Mouse (Mus musculus) thymus, adult 18-20 months (tissue): ENCODE data around the gene Fign.

Experiments used
- DNase-seq, 2 experiments: peaks; one replicate each; pipeline ENCODE4 v3.0.0; 2022; ENCODE audit warnings: mixed read lengths in 2 of 2

The Fign gene

GRCm38 (mm10) chr2:64097937-64098617, at the start of gene Fign:
TSS of gene Fign (minus strand) at chr2:64098038.
- DNase-seq = peak in 1 of 2 experiments; percentile 3

GRCm38 (mm10) chr2:64133597-64133996, 35.8 kb upstream of the Fign start:
- no peak for DNase-seq

- DNase-seq = no peak
Observed at GRCm38 (mm10) chr2:64120495-64120894, 22.7 kb upstream of the Fign start.

- no peak for DNase-seq
Observed at GRCm38 (mm10) chr2:64116613-64117012, 18.8 kb upstream of the Fign start.

- DNase-seq = no peak
Observed at GRCm38 (mm10) chr2:64111133-64111532, 13.3 kb upstream of the Fign start.

GRCm38 (mm10) chr2:64109860-64110259, 12.0 kb upstream of the Fign start:
- no peak for DNase-seq

GRCm38 (mm10) chr2:64108040-64108439, 10.2 kb upstream of the Fign start:
- no peak for DNase-seq

- no peak for DNase-seq
Observed at GRCm38 (mm10) chr2:64098618-64099320, 931 bp upstream of the Fign start.

- no peak for DNase-seq
Observed at GRCm38 (mm10) chr2:64096721-64097411, 972 bp downstream of the Fign start.

GRCm38 (mm10) chr2:64096176-64096575, 1.7 kb downstream of the Fign start:
- no peak for DNase-seq

- no peak for DNase-seq
Observed at GRCm38 (mm10) chr2:64095561-64095960, 2.3 kb downstream of the Fign start.

- no peak for DNase-seq
Observed at GRCm38 (mm10) chr2:64093087-64093486, 4.8 kb downstream of the Fign start.

- DNase-seq = no peak
Observed at GRCm38 (mm10) chr2:64083853-64084427, 13.9 kb downstream of the Fign start.

GRCm38 (mm10) chr2:64079765-64080164, 18.1 kb downstream of the Fign start:
- no peak for DNase-seq

- DNase-seq = no peak
Observed at GRCm38 (mm10) chr2:64078551-64078950, 19.3 kb downstream of the Fign start.

- no peak for DNase-seq
Observed at GRCm38 (mm10) chr2:64077846-64078245, 20.0 kb downstream of the Fign start.

GRCm38 (mm10) chr2:64075873-64076272, 22.0 kb downstream of the Fign start:
- DNase-seq = no peak

- DNase-seq = no peak
Observed at GRCm38 (mm10) chr2:64074602-64075389, 23.0 kb downstream of the Fign start.

GRCm38 (mm10) chr2:64072158-64072557, 25.7 kb downstream of the Fign start:
- no peak for DNase-seq

GRCm38 (mm10) chr2:64069950-64070695, 27.7 kb downstream of the Fign start:
- no peak for DNase-seq

GRCm38 (mm10) chr2:64065511-64065910, 32.3 kb downstream of the Fign start:
- DNase-seq = no peak

- no peak for DNase-seq
Observed at GRCm38 (mm10) chr2:64059477-64059876, 38.4 kb downstream of the Fign start.
